In the genomic region with DNA sequence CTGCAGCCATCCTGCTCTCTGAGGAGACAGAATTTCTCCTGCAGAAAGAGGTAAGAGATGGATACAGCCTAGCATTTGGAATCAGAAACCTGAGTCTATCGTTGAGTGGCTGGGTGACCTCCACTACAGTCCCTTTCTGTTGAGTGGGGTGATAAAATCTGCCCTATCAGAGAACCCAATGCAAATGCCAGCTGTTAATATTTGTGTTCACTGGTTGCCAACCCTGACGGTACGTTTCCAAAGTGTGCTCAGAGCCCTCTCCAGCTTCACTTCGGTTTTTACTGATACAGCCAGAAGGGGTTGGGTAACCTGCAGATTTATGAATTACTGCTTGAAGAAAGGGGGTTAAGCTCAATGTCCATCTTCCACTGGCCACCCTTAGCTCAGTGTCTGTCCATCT, we compare ENCODE assay signal across 23 mouse cellular contexts.
"Had no signal": no experiment of that assay in that cellular context is flagged by ENCODE, and none has a peak within 500 bp of the region (broad histone marks: within the 10 kb centered on the region; RNA-seq: fewer than 3 reads in every experiment).

No protein-coding gene starts in this region.

- H3K9me3 ChIP-seq: limb, embryonic 10.5 days had no signal

- H3K27me3 ChIP-seq: heart, embryonic 12.5 days; hindbrain, embryonic 12.5 days; intestine, embryonic 15.5 days had no signal

- H3K4me3 ChIP-seq: gastrocnemius, adult 2 months; heart, embryonic 10.5 days; heart, embryonic 12.5 days; hindbrain, embryonic 10.5 days; hindbrain, embryonic 12.5 days; intestine, embryonic 15.5 days; layer of hippocampus, adult 2 months; limb, embryonic 10.5 days; limb, embryonic 12.5 days had no signal

- H3K4me2 ChIP-seq: heart, embryonic 12.5 days; hindbrain, embryonic 12.5 days; hindbrain, embryonic 14.5 days; intestine, embryonic 15.5 days; limb, embryonic 12.5 days had no signal

- H3K27ac ChIP-seq: gastrocnemius, adult 2 months; heart, embryonic 10.5 days; hindbrain, embryonic 10.5 days; hindbrain, embryonic 12.5 days; hindbrain, embryonic 14.5 days; intestine, embryonic 15.5 days; layer of hippocampus, adult 2 months; limb, embryonic 10.5 days; limb, embryonic 12.5 days had no signal

- DNase-seq: gastrocnemius, adult 2 months; gastrocnemius, postnatal 10 days; gastrocnemius, postnatal 25 days; heart, adult 18-20 months; heart, postnatal 10 days; heart, postnatal 4 days; kidney, adult 18-20 months; kidney, adult 8-10 months; kidney, postnatal 10 days; kidney, postnatal 25 days; kidney, postnatal 4 days had no signal

- H3K36me3 ChIP-seq: hindbrain, embryonic 10.5 days; hindbrain, embryonic 12.5 days; intestine, embryonic 15.5 days; limb, embryonic 10.5 days; limb, embryonic 12.5 days had no signal

- H3K4me1 ChIP-seq: limb, embryonic 12.5 days had no signal

- H3K9ac ChIP-seq: heart, embryonic 12.5 days; hindbrain, embryonic 12.5 days; hindbrain, embryonic 14.5 days; intestine, embryonic 15.5 days; limb, embryonic 12.5 days had no signal

- ATAC-seq: forebrain, embryonic 16.5 days; hindbrain, embryonic 16.5 days; inflammation-experienced regulatory T-cells, adult 6 months had no signal
